Mouse (Mus musculus): ENCODE measurements at regions not wholly inside any gene's neighbourhood (a gene's known extent, or its start where the extent isn't known, plus 50 kb on each side); places are given as distances from the start of the nearest gene placed in this dataset.

GRCm38 (mm10) chr10:66861421-66861820 lies 234.5 kb upstream of the Jmjd1c start:
- TF ChIP-seq POLR2A (IDR thresholded peaks at IDR 0.05; ENCODE audit: insufficient read depth, low read depth, low read length): no peak
- TF ChIP-seq CTCF (IDR thresholded peaks at IDR 0.05; ENCODE audit: insufficient read depth, low read depth, low read length): no peak
